Mouse (Mus musculus) lung, postnatal 0 days (tissue): ENCODE measurements around the gene Gm49395. TPM values are rescaled to one million over a fixed set of nuclear protein-coding genes. Genes with fewer than 3 reads are reported as not detected.

ENCODE experiments used
- ATAC-seq: fragments of 200-750 bp; cut with Nextera tagmentation; 2 replicates; pipeline ENCODE4 v1.8.0; 2017; ENCODE audit warnings: moderate library complexity
- DNase-seq: peaks from one replicate; pipeline ENCODE4 v3.0.0-alpha.2; 2016; ENCODE audit warnings: low spot score
- H3K27ac ChIP-seq: fragments of 300-500 bp; sonication (generic); 2 replicates; pipeline ENCODE4 v1.5.1; 2014; ENCODE audit warnings: antibody characterized with exemption, mild to moderate bottlenecking, low read length, mixed read lengths
- H3K27me3 ChIP-seq: fragments of 300-500 bp; sonication (generic); replicated peaks from 2 replicates; pipeline ENCODE4 v1.6.1; 2014; ENCODE audit warnings: low read length, mixed read lengths; ENCODE audit not compliant: insufficient read depth
- H3K36me3 ChIP-seq: fragments of 300-500 bp; sonication (generic); 2 replicates; pipeline ENCODE4 v1.6.1; 2014; ENCODE audit warnings: low read length, mixed read lengths; ENCODE audit not compliant: insufficient read depth
- H3K4me1 ChIP-seq: fragments of 300-500 bp; sonication (generic); 2 replicates; pipeline ENCODE4 v1.6.1; 2014; ENCODE audit warnings: antibody characterized with exemption, low read depth, low read length, mixed read lengths; ENCODE audit not compliant: insufficient read depth
- H3K4me2 ChIP-seq: fragments of 300-500 bp; sonication (generic); replicated peaks from 2 replicates; pipeline ENCODE4 v1.6.1; 2014; ENCODE audit warnings: low read depth, mild to moderate bottlenecking, low read length, moderate library complexity, mixed read lengths
- H3K4me3 ChIP-seq: fragments of 300-500 bp; sonication (generic); 2 replicates; pipeline ENCODE4 v1.5.1; 2014; ENCODE audit warnings: low read depth, low read length
- H3K9ac ChIP-seq: fragments of 300-500 bp; sonication (generic); replicated peaks from 2 replicates; pipeline ENCODE4 v1.6.1; 2014; ENCODE audit warnings: low read depth, mild to moderate bottlenecking
- H3K9me3 ChIP-seq: fragments of 300-500 bp; sonication (generic); 2 replicates; pipeline ENCODE4 v1.6.1; 2016; ENCODE audit warnings: low read length, mixed read lengths
- CTCF ChIP-seq: IDR thresholded peaks from 2 replicates; pipeline ENCODE4 v1.5.1; 2016; ENCODE audit warnings: antibody characterized with exemption, mild to moderate bottlenecking
- EP300 ChIP-seq: IDR thresholded peaks from 2 replicates; pipeline ENCODE4 v1.6.1; 2016; ENCODE audit warnings: antibody characterized with exemption, mild to moderate bottlenecking, control low read depth
- WGBS: fragments of 180-500 bp; shearing (Covaris S2); extraction: QIAGEN DNeasy Blood & Tissue Kit; methylation state at CpG from one replicate; pipeline ENCODE4 v1.1.7; 2014; 5-methylcytosine and 5-hydroxymethylcytosine counted together
- polyA plus RNA-seq: library from polyadenylated mRNA; unstranded; fragments of >200 nt; fragmentation: Nextera tagmentation; extraction: Ambion mirVana; gene quantifications from 2 replicates; pipeline ENCODE4 v1.2.1, GENCODE M21; 2015

Gm49395 gene
- polyA plus RNA-seq, 1 experiment from 2014 or later: 8.7 TPM

- ATAC-seq: no peak
- 69% methylated on average over 2 of the region's 2 CpGs for WGBS
- TF ChIP-seq CTCF: peak; percentile 53
- TF ChIP-seq EP300: no peak
- Histone ChIP-seq H3K9ac (no peak overlapping the region), H3K4me2 (no peak overlapping the region), H3K36me3 (no peaks in the 10 kb centered on the region), H3K4me3 (no peak overlapping the region), H3K9me3 (no peaks in the 10 kb centered on the region), H3K4me1 (peaks cover 4% of the 10 kb centered on the region; the same call in 1 of the 2 replicates), H3K27ac (no peak overlapping the region), H3K27me3 (no peaks in the 10 kb centered on the region)
- DNase-seq: no peak
These were observed 6.3 kb downstream of the Gm49395 start for GRCm38 (mm10) chr13:115095392-115095791.

GRCm38 (mm10) chr13:115091511-115091910 lies 10.2 kb downstream of the Gm49395 start:
- no peak overlapping the region for H3K9ac ChIP-seq
- H3K4me2 ChIP-seq: no peak overlapping the region
- DNase-seq (peak; percentile 24), ATAC-seq (no peak)
- H3K9me3 ChIP-seq: no peaks in the 10 kb centered on the region
- H3K27me3 ChIP-seq: no peaks in the 10 kb centered on the region
- H3K27ac ChIP-seq: no peak overlapping the region
- peaks cover 7% of the 10 kb centered on the region for H3K4me1 ChIP-seq
- no peaks in the 10 kb centered on the region; the same call in 1 of the 2 replicates for H3K36me3 ChIP-seq
- WGBS: 43% methylated on average over 3 of the region's 3 CpGs
- TF ChIP-seq EP300 (no peak), CTCF (no peak)
- no peak overlapping the region for H3K4me3 ChIP-seq

GRCm38 (mm10) chr13:115090977-115091445 lies 10.7 kb downstream of the Gm49395 start:
- no peaks in the 10 kb centered on the region for H3K27me3 ChIP-seq
- WGBS: 39% methylated on average over 9 of the region's 9 CpGs
- TF ChIP-seq CTCF (no peak), EP300 (no peak)
- H3K27ac ChIP-seq: peak overlapping the region; percentile 91
- ATAC-seq (no peak), DNase-seq (no peak)
- H3K36me3 ChIP-seq: no peaks in the 10 kb centered on the region; the same call in 1 of the 2 replicates
- H3K4me3 ChIP-seq: peak overlapping the region; percentile 63
- 0 out of 2 replicates have a peak overlapping the region, but pooled peaks have one; percentile 29 for H3K9ac ChIP-seq
- H3K4me2 ChIP-seq: peak overlapping the region; percentile 97
- H3K9me3 ChIP-seq: no peaks in the 10 kb centered on the region
- peaks cover 3% of the 10 kb centered on the region for H3K4me1 ChIP-seq

- Histone ChIP-seq H3K4me1 (peaks cover 3% of the 10 kb centered on the region), H3K27ac (peak within 1 kb of the TSS; percentile 91), H3K36me3 (no peaks in the 10 kb centered on the region; the same call in 1 of the 2 replicates), H3K9me3 (no peaks in the 10 kb centered on the region), H3K4me2 (peak within 1 kb of the TSS; percentile 97), H3K4me3 (peak within 1 kb of the TSS; percentile 63), H3K9ac (peak within 1 kb of the TSS; percentile 71), H3K27me3 (no peaks in the 10 kb centered on the region)
- WGBS: under 1% methylated on average over 60 of the region's 60 CpGs
- DNase-seq (peak; percentile 97), ATAC-seq (peak; percentile 96)
- TF ChIP-seq EP300 (peak; percentile 29), CTCF (no peak)
These were observed 11.4 kb downstream of the Gm49395 start, which contains the start of gene Pelo for GRCm38 (mm10) chr13:115090069-115090976. Pelo (minus strand) TSS chr13:115090186.

- H3K9me3 ChIP-seq: no peaks in the 10 kb centered on the region
- TF ChIP-seq CTCF (no peak), EP300 (no peak)
- peak overlapping the region; percentile 63 for H3K4me3 ChIP-seq
- DNase-seq (peak; percentile 36), ATAC-seq (peak; percentile 16)
- peaks cover 3% of the 10 kb centered on the region for H3K4me1 ChIP-seq
- H3K9ac ChIP-seq: peak overlapping the region; percentile 71
- H3K36me3 ChIP-seq: no peaks in the 10 kb centered on the region; the same call in 1 of the 2 replicates
- WGBS: 5% methylated on average over 33 of the region's 35 CpGs
- H3K4me2 ChIP-seq: peak overlapping the region; percentile 97
- no peaks in the 10 kb centered on the region for H3K27me3 ChIP-seq
- peak overlapping the region; percentile 91 for H3K27ac ChIP-seq
These were observed 12.2 kb downstream of the Gm49395 start for GRCm38 (mm10) chr13:115089395-115090025.

GRCm38 (mm10) chr13:115089020-115089394 lies 12.7 kb downstream of the Gm49395 start:
- TF ChIP-seq EP300 (no peak), CTCF (no peak)
- Histone ChIP-seq H3K4me1 (peaks cover 3% of the 10 kb centered on the region), H3K27me3 (no peaks in the 10 kb centered on the region), H3K4me2 (peak overlapping the region; percentile 97), H3K4me3 (peak overlapping the region; percentile 63), H3K9me3 (no peaks in the 10 kb centered on the region), H3K9ac (peak overlapping the region; percentile 71; the same call in 1 of the 2 replicates), H3K27ac (peak overlapping the region; percentile 91), H3K36me3 (no peaks in the 10 kb centered on the region; the same call in 1 of the 2 replicates)
- no peak for ATAC-seq
- DNase-seq: no peak
- 37% methylated on average over 11 of the region's 11 CpGs for WGBS
